Mouse (Mus musculus) fibroblast of lung, adult 2 months (primary cell): ENCODE data around the gene Srp9.

ENCODE experiments used
- DNase-seq: peaks from one replicate; pipeline ENCODE4 v3.0.0-alpha.2; 2011; ENCODE audit warnings: low read depth

Gene Srp9

DNA sequence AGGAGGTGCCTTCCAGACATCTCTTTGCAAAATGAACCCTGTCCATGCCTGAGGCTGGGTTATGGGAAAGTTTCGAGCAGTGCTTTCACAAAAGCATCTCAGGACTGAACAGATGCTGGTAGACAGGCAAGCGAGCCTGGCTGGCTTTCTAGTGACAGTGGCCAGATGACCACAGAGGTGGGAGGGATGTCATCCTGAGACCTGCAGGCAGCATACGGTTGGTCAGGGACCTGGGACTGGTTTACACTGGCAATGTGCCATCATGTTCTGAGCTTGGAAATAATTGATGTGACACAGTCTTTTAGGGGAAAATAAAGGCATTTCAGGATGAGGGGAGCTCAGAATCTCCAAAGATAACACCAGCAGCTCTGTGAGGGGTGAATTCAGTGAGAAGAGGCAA, 19.5 kb upstream of the Srp9 start:
- DNase-seq: no peak

DNA sequence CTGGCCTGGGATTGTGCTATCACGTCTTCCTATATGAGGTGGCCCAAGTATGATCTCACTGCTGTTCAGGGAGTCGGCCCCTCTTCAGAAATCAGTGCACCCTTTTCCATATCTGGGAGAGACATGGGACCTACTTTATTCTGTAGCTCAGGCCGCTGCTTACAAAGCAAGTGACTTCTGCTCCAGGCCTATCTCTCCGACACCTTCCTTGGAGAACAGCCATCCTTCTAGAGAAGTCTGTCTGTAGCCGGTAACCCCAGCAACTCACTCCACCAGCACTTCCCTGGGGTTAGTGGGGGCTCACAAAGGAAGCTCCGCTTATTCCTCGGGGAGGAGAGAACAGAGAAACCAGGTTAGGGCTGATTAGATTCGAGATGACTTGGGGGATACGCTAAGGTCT, 17.3 kb upstream of the Srp9 start:
- DNase-seq: no peak

DNA sequence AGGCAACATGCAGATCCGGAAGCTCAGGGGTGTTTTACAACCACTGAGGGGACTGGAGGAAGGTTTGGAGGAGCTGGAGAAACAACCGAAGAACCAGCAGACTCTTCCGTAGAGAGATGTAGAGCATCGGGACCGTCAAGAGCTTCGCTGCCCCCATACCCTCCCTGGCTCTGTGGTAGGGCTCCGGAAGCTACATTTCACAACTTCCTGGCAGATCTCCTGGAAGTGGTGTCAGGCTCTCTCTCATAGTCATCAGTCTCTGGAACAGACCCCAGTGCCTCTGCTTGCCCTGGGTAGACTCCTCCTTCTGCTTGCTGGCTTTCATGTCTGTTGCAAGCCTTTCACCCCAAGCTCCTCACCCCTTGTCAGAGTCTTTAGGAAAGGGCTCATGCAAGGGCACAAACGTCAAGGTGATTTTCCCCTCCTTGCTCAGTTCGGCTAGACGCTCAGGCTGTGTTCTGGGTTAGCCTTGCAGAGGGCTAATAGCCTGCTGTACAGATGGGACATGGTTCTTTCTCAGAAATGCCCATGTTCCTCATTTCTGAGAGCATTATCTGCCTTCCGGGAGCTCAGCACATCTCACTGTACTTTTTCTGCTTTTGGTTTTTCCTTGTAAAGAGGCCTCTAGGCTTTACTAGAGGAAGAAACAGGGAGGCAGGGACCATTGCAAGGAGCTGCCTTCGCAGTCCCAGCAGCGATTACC, 16.0 kb upstream of the Srp9 start:
- DNase-seq: peak; percentile 72

DNA sequence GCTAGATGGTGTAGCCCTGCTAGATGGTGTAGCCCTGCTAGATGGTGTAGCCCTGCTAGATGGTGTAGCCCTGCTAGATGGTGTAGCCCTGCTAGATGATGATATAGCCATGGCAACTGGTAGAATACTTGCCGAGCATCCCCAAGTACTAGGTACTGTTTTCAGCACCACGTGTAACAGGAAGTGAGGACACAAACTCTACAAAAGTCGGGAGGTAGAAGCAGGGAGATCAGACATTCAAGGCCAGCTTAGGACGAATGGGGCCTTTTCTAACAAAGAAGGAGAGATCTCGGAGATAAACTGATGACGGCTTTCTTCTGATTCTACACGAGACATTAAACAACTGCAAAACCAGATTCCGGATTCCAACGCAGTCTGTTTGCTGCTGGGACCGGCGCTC, 14.4 kb upstream of the Srp9 start:
- no peak for DNase-seq

DNA sequence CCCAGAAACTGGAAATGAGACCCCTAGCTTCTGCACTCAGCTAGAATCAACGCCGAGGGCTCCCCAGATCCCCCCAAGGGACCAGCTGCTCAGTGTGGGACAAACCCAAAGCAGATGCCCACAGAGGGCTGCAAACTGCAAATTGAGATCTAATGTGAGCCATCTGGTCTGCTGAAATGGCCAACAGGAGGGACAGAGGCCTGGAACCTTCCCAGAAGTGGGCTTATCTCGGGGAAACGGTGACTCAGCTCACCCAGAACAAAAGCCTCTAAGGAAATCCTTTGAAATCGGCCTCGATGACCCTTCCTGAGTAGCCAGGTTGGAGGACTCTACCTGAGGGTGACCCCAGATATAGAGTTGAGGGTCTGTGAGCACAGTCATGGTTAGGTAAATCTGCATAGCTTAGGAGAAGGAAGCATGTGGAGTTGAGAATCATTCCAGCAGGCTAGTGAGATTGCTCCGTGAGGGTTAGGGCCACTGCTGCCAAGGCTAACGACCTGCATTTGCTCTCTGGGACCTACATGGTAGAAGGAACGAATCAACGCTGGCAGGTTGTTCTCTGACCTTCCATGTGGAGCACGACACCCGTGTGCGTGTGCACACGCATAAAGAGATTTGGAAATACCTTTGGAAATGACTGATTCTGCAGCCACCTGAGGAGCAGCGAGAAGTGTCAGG, 13.7 kb upstream of the Srp9 start:
- DNase-seq: no peak

DNA sequence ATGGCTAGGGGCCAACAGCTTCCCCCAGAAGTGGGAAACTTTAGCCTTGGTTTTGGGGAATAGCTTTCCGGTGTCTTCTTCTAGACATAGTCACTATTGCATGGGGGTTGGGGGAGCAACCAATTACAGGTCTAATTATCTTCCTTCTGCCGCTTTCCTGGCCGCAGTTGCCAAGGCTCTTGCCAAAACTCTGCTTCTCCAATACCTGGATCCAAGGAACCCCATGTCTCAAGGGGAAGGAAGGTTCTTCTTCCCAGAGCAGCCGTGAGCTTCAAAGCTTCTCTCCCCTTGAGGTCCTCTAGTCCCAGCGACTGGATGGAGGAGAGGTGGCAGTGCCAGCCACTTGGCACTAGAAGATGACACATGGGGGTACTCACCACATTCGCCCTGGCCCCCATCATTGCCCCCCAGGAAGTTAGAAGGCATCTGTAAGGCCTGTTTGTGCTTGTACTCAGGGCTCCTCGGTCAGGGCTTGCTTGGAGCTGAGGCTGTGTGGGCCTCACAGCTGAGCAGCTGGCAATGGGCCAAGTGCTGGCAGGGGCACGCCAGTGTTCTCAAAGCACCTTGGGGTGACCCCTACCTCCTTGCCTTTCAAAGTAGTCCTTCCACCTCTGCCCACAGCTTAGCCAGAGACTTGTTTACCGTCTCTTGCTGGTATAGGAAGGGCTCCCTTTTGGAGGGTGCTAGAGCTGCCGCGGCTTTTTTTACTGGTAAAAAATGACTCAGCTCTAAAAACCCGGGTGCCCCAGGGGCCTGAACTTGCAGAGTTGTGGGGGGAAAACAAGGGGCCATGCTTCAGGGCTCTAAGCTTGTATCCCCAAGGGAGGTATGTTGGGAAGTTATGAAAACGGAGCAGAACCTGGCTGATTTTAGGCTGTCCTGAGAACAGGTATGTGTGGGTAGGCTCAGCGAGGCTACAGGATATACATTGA, 12.9 kb upstream of the Srp9 start:
- no peak for DNase-seq

DNA sequence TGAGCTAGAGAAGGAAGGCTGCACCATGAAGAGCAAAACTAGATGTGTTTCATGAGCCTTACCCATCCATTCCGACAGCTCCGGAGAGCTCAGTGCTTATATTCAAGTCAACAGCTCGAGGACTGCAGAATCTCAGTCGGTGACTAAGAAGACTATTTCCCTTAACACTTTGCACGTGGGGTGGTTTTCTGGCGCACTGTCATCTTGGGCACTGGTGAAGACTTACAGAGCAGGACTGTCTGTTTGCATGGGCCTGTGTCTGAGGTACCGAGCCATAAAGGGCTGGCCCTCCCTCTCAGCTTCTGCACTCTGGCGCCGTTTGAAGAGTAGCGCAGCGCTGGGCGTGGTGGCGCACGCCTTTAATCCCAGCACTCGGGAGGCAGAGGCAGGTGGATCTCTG, 12.2 kb upstream of the Srp9 start:
- DNase-seq: no peak

DNA sequence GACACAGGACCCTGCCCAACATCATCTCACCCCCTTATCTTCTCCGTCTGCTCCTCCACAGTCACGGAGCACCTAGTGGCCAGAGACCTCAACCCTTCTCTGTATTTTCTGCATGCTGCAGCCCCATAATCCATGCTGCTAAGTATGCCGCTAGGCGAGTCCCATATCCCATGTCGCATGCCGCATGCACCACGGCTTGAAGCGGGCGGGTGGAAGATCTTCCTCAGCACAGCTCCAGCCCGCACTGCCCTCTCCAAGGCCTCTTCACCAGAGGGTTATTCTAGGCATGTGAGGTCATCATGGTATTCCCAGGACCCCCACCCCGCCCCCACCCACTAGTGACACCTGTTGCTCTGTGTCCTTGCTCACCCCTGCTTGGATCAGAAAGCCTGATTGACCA, 11.4 kb upstream of the Srp9 start:
- no peak for DNase-seq

DNA sequence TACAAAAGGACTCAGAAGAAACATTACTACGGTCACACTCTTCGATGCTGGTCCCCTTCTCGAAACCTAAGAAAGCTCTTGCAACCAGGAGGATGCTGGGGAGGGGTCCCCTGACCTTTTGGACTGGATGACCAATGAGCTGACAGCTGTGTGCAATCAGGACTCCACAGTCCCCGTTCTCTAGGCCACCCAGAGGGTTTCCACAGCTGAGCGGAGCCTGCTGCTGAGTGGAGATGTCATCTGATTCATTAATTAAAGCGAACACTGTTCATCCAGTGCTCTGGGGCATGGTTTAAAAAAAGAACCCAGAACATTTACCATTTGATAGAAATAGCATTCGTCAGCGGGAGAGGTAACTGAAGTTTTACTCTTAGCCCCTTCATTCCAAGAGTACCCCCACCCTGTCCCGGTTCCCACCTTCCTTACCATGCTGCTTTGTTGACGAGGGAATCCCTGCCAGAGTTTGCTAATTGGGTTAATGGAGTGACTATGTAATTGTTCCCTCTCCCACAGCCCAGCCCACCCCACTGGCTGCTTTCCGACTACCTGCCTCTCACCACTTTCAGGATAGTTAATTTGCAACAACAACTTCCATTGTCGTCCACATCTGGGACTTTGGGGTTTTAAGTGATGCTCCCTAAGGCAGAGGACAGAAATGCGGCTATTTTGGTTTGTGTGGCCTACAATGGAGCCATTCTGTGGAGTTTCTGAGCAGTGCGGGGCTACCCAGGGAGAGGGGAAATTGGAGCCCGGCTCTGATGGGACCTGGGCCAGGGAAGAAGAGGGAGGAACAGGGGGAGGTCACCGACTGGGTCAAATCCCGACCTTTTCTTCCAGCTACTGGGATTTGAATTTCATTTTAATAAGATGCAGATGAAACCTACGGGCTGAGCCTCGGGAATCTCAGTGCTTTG, 10.7 kb upstream of the Srp9 start:
- no peak for DNase-seq

DNA sequence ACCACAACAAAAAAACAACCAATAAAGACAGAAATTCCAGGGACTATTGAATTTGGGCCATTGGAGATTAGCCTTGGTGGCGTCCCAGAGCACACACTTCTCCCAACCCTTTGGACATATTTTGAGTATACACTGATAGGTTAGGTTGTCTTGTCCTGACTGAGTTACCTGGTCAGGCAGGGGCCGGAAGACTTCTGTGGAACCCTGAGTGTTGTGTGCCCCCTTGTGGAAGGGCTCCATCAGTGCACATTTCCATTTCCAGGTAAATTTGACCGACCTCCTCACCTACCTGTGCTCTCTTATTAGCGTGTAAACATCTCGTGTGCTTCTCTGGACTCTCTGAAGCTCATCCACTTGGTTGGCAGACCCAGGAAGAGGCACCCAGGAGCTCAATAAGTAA, 9.3 kb upstream of the Srp9 start:
- no peak for DNase-seq

DNA sequence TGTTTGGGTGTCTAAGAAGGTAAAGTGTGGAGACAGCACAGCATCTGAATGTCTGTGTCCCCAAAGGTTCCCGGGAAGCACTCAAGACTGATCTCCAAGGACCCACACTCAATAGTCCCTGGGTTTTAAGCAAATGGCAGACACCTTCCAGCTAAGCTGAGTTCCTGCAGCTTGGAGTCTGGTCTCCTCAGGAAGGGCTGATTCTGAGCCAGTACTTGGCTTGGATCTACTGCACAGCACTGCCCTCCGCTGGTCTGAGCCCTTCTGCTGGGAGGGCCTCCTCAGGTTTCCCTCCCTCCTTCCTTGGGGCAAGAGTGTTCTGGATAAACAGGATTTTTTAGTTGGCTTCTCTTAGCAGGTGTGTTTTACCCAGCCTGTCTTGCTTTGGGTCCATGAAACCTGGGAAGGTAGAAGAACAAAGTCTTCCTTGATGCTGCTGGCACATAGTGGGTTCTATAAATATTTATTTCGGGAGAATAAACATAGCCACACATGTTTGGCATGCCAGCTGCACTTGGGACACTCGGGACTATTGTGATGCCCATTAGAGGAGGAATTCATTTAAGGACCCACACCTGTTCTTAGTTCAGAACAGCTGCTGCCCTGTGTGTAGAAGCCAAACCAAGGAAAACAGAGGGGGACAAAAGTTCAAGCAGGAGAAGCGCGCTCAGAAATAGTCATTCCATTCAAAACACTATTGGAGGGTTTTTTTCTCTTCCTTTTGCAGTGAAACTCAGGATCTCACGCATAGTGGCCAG, 8.7 kb upstream of the Srp9 start:
- DNase-seq: peak; percentile 51

DNA sequence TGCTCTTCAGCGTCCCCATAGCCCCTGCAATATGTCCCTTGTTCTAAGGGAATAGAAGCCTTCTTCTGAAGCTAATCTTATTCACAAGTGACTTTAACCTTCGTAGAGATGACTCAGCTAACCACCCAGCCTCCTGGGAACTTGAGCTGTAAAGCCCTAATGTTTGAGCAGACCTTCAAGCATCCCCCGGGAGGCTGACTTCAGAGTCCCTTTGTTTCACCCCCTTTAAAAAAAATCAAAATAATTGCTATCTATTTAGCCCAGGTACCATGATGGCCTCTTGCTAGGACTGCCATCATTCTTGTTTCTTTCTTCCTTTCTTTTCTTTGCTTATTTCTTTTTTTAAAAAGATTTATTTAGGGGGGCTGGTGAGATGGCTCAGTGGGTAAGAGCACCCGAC, 2.1 kb upstream of the Srp9 start:
- DNase-seq: no peak

DNA sequence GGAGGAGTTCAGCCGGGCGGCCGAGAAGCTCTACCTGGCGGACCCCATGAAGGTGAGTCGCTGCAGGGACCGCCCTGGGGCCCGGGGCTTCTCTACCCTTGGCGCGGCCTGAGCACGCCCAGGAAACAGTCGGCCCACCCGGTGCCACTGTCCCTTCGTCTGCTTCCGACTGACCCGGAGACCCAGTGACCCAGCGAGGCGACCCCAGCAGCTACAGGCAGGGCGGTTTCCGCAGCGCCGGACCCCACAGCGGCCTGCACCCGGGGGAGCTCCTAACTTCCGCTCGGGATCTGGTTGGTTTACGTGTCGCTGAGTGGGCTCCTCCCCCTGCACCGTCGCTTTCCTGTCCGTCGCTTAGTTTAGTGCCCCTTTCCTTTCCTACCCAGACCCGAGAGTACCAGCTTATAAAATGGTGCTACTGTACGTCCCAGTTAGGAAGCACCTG, 409 bp downstream of the Srp9 start:
- peak; percentile 66 for DNase-seq

DNA sequence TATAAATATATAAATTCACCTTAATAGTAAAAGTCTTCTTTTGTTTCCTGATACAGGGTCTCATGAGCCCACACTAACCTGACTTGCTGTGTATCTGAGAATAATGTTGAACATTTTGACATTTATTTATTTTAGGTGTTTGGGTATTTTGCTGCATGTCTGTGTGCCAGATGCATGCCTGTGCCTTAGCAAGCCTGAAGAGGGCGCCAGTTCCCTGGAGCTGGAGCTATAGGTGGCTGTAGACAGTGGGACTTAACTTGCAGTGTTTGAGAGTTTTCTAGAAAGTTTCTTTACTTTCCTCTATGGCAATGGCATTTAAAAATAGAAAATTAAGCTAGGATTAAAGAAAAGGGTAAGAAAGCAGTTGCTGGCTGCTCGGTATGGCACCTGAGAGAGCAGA, 6.3 kb downstream of the Srp9 start:
- no peak for DNase-seq

DNA sequence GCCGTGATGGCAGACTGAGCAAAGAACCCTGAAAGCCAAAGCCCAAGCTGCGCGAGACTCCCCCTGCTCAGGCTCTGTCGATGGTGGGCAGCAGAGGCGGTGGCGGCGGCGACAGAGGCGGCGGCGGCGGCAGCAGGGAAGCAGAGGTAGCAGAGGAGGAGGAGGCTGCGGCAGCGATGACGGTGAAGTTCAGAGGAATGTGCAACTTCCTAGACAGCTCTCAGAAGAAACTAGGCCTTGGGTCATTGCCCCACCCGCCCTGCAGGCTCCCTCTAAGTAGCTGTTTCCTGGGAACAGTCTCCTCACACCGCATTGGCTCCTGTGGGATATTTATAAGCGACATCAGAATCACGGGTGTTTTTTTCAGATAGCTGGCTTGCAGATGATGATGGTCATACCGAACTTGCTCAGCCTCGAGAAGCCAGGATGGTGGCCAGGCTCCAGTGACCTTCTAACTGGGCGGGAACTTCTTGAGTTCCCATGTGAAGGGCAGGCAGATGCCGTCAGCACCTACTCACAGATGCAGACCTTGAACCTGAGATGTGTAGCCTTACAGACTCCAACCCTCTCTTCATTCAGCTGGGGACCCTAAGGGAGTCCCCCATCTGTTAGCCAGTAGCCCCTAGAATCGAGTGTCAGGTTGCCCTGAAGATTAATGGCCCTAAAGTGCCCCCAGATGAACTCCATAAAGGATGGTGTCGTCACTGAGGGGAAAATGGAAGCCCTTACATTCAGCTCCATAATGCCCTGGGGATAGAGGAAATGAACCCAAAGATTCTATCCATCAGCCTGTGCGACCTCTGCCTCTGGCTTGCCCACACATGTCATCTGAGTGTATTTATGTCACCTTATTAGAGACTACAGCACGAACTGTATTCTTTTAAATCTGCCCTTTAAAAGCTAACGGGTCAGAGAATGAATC, 12.9 kb downstream of the Srp9 start:
- no peak for DNase-seq

DNA sequence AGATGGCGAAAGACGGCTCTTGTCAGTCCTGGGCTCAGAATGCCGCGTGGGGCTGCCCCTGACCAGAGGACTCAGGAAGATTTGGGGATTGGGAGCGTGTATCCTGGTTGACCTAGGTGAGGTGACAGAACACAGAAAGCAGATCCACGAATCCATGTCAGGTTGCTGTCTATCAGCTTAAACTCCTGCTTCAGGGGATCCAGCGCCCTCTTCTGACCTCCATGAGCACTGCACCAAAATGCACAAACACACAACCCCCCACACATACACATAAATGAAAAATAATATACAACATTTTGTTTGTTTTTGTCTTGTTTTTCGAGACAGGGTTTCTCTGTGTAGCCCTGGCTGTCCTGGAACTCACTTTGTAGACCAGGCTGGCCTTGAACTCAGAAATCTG, 13.6 kb downstream of the Srp9 start:
- no peak for DNase-seq

DNA sequence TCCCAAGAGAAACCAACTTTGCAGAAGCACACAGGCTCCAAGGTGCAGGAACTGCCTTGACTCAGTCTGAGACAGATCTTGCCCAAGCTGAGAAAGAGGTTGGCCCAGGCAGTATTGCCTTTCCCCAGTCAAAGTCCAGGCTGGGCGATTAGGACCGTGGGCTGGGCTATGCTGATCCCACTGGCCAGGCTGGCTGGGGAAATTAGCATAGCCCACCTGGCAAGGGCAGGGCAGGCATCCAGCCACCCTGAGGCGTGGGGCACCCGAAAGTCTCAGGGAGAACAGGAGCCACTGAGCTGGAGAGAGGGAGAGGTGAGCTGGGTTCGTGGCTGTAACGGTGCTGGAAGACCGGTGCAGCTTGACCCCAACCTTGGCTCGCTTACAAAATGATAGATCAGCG, 15.4 kb downstream of the Srp9 start:
- DNase-seq: no peak

DNA sequence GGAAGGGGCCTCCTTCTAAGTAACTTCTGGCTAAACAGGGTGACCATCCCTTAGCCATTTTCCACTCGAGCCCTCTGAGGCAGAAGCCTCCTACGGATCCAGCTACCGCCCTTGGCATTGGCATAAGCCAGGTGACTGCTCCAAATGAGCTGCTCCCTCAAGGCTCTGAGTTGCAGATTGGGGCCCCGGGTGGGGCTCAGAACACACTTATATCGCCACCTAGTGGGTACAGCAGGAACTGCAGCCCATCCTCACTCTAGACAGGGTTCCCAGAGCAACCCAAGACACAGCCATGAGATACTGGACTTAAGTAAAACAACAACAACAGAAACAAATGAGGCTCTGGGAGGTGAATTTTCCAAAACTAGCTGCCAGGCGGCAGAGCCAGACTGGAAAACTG, 15.8 kb downstream of the Srp9 start:
- no peak for DNase-seq

DNA sequence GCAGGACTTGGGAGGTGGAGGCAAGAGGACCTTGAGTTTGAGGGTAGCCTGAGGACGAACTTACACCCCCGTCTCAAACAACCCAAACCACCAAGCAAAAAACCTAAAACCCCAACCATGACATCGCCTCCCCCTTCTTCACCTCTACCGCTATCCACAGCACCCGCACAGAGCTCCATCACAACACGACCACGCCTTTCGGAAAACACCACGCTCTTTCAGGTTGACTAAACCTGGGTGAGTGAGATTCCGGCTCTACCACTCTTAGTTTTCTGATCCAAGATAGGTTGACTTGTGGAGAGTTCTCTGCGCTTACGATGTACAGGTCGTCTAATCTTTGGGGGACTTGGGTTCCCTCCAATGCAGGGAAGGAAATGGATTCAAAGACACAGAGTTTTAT, 18.2 kb downstream of the Srp9 start:
- DNase-seq: no peak

DNA sequence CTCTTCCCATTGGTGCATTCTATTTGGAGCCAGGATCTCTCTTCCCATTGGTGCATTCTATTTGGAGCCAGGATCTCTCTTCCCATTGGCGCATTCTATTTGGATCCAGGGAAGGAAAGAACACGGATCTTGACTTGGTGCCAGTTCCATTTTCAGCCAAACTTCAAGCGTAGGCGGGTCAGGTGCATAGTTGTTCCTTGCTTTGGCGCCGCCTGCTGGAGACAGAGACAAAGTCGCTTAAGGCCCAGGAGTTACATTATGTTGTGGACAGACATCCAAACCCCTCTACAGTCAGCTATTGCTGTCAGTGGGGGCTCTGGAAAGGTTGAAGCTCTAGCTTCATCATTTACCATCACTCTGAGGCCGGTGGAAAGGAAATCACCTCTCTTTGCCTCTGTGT, 18.8 kb downstream of the Srp9 start:
- DNase-seq: no peak
